Mouse (Mus musculus): ENCODE data around the gene Sorcs2. TPM values are rescaled to one million over a fixed set of nuclear protein-coding genes. Genes with fewer than 3 reads are reported as not detected.

The Sorcs2 gene
- polyA plus RNA-seq, 1 experiment from 2014 or later: 7.8 TPM

DNA sequence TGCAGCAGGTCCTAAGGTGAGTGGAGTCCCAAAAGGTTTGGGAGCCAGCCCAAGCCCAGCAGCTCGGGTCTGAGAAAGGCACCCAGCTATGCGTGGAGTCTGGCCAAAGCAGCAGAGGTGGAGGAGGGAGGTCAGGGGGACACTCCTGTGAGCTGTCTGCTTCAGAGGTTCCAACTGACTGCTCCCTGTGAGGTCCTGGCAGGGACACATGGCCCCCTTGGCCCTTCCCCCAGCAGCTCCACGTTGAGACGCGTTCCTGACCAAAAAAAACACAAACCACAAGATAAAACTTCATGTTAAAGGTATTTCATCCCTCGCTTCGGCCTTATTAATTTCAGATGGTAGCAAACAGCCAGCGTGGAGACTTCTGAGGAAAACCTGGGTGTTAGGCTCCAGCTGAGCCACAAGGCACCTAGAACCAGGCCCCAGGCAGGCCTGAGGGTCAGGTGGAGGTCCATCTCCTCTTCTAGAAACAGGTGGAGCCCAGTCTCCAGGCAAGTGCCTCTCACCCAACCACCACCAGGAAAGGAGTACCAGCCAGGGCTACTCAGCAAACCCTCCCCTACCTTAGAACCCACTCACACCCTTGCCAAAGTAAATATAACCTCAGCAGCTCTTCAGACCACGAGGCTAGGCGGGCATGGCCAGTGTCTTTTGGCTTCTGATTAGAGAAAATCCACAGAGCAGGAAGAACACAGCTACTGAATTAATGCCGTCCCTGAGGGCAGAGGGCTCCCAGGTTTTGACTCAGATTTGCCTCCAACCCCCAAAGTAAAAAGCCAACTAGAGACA lies 104.6 kb downstream of the Sorcs2 start:
- no peak overlapping the region for H3K9ac ChIP-seq (ENCODE audit: low read length)
- WGBS: 77% methylated on average over 11 of the region's 11 CpGs
- no peak overlapping the region for H3K4me2 ChIP-seq (ENCODE audit: low read depth, low read length, severe bottlenecking)
- ATAC-seq (replicated peaks; ENCODE audit: low FRiP score) (no peak), DNase-seq (ENCODE audit: low spot score) (no peak)
- no peaks in the 10 kb centered on the region for H3K4me1 ChIP-seq (replicated peaks; ENCODE audit: control insufficient read depth, insufficient read depth, low read length)
- no peak overlapping the region for H3K4me3 ChIP-seq (ENCODE audit: low read depth, low read length)
- H3K9me3 ChIP-seq (ENCODE audit: control insufficient read depth, low read length): no peaks in the 10 kb centered on the region
- no peaks in the 10 kb centered on the region for H3K27me3 ChIP-seq (ENCODE audit: control insufficient read depth, insufficient read depth, low read length)
- H3K27ac ChIP-seq (ENCODE audit: low read depth, low read length): no peak overlapping the region
- H3K36me3 ChIP-seq (ENCODE audit: control insufficient read depth, insufficient read depth, low read length): no peaks in the 10 kb centered on the region

DNA sequence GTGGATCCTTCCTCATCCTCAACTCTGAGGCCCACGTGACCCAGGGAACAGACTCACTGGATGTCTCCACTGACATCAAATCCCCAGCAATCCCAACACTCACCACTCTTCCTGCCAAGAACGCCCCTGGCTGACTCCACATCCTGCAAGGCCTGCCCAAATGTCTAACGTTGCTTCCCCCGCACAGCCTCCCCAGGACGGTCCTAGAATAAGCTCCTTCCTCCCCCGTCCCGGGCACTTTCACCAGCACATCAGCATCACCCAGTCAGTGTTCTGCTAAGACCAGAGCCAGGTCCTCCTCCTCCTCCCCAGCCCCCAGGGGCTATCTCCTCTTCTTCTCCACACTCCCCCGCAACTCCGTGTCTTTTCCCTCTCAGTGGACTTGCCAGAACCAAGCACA lies 105.6 kb downstream of the Sorcs2 start:
- no peak for DNase-seq (ENCODE audit: low spot score)
- Histone ChIP-seq H3K9ac (ENCODE audit: low read length) (no peak overlapping the region), H3K27ac (ENCODE audit: low read depth, low read length) (no peak overlapping the region), H3K27me3 (ENCODE audit: control insufficient read depth, insufficient read depth, low read length) (no peaks in the 10 kb centered on the region), H3K36me3 (ENCODE audit: control insufficient read depth, insufficient read depth, low read length) (no peaks in the 10 kb centered on the region), H3K9me3 (ENCODE audit: control insufficient read depth, low read length) (no peaks in the 10 kb centered on the region), H3K4me2 (ENCODE audit: low read depth, low read length, severe bottlenecking) (no peak overlapping the region), H3K4me1 (replicated peaks; ENCODE audit: control insufficient read depth, insufficient read depth, low read length) (no peaks in the 10 kb centered on the region), H3K4me3 (ENCODE audit: low read depth, low read length) (no peak overlapping the region)
- WGBS: 86% methylated on average over 9 of the region's 9 CpGs
- no peak for ATAC-seq (replicated peaks; ENCODE audit: low FRiP score)

DNA sequence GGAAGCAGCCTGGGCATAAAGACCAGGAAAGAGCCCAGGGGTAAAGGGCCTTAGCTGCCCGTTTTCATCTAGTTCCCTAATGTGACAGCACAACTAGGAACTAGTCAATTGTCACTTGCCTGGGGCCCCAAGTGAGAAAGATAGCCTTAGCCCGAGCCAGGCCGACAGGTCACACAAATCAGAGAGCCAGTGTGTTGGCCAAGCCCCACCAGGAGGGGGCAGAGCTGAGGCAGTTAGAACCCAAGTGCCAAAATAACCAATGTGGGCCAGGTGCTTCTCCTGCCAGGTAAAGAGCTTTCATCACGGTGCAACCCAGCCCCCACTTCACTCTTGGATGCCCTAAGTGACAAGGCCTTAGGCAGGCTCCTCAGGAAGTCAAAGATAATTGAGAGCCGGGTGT lies 106.7 kb downstream of the Sorcs2 start:
- Histone ChIP-seq H3K4me2 (ENCODE audit: low read depth, low read length, severe bottlenecking) (no peak overlapping the region), H3K4me1 (replicated peaks; ENCODE audit: control insufficient read depth, insufficient read depth, low read length) (no peaks in the 10 kb centered on the region), H3K4me3 (ENCODE audit: low read depth, low read length) (no peak overlapping the region), H3K9me3 (ENCODE audit: control insufficient read depth, low read length) (no peaks in the 10 kb centered on the region), H3K9ac (ENCODE audit: low read length) (no peak overlapping the region), H3K36me3 (ENCODE audit: control insufficient read depth, insufficient read depth, low read length) (no peaks in the 10 kb centered on the region), H3K27ac (ENCODE audit: low read depth, low read length) (no peak overlapping the region), H3K27me3 (ENCODE audit: control insufficient read depth, insufficient read depth, low read length) (no peaks in the 10 kb centered on the region)
- ATAC-seq (replicated peaks; ENCODE audit: low FRiP score) (no peak), DNase-seq (ENCODE audit: low spot score) (no peak)
- 69% methylated on average over 5 of the region's 5 CpGs for WGBS

DNA sequence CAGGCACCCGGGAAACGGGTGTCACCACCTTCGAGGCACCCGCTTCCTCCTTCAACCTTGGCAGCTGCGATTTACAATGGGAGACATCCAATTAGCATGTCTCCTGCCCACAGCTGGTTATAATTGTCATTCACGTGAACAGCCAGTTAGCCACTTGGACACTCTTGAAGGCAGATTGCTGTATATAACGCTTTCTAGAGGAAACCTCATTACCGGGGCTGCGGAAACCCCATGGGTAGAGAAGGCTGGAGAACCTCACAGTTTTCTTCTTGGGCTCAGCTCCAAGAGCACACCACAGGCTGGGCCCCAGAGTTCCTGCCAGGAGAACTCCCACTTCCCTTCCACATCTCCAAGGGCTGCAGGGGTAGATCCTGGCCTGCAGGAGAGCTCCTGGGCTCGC lies 112.5 kb downstream of the Sorcs2 start:
- H3K4me3 ChIP-seq (ENCODE audit: low read depth, low read length): no peak overlapping the region
- 57% methylated on average over 10 of the region's 10 CpGs for WGBS
- no peak overlapping the region for H3K4me2 ChIP-seq (ENCODE audit: low read depth, low read length, severe bottlenecking)
- no peaks in the 10 kb centered on the region for H3K36me3 ChIP-seq (ENCODE audit: control insufficient read depth, insufficient read depth, low read length)
- no peaks in the 10 kb centered on the region for H3K9me3 ChIP-seq (ENCODE audit: control insufficient read depth, low read length)
- H3K27ac ChIP-seq (ENCODE audit: low read depth, low read length): no peak overlapping the region
- DNase-seq (ENCODE audit: low spot score): no peak
- no peaks in the 10 kb centered on the region for H3K27me3 ChIP-seq (ENCODE audit: control insufficient read depth, insufficient read depth, low read length)
- no peak overlapping the region for H3K9ac ChIP-seq (ENCODE audit: low read length)
- peaks cover 4% of the 10 kb centered on the region; the same call in 1 of the 2 replicates for H3K4me1 ChIP-seq (replicated peaks; ENCODE audit: control insufficient read depth, insufficient read depth, low read length)
- ATAC-seq (replicated peaks; ENCODE audit: low FRiP score): no peak

DNA sequence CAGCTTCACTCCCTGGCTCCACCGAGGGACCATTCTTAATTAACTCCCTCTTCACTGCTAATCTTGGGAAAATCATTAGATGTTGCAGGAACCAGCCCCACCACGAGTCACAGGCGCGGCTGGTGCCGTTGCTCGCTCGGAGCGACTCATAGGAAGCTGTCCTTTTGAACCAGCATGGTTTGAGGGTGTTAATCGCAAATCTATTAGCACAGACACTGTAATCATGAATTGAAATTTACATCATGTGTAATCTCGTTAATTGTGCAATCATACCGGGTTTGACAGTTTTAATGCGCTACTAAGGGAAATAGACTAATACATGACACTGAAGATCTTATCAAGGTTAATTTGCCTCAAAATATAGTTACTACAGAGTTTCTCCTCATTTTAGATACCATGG lies 118.0 kb downstream of the Sorcs2 start:
- no peaks in the 10 kb centered on the region for H3K36me3 ChIP-seq (ENCODE audit: control insufficient read depth, insufficient read depth, low read length)
- H3K27ac ChIP-seq (ENCODE audit: low read depth, low read length): no peak overlapping the region
- no peaks in the 10 kb centered on the region for H3K27me3 ChIP-seq (ENCODE audit: control insufficient read depth, insufficient read depth, low read length)
- H3K9ac ChIP-seq (ENCODE audit: low read length): no peak overlapping the region
- no peaks in the 10 kb centered on the region for H3K9me3 ChIP-seq (ENCODE audit: control insufficient read depth, low read length)
- no peak overlapping the region for H3K4me3 ChIP-seq (ENCODE audit: low read depth, low read length)
- ATAC-seq (replicated peaks; ENCODE audit: low FRiP score) (no peak), DNase-seq (ENCODE audit: low spot score) (no peak)
- WGBS: 77% methylated on average over 12 of the region's 12 CpGs
- no peaks in the 10 kb centered on the region for H3K4me1 ChIP-seq (replicated peaks; ENCODE audit: control insufficient read depth, insufficient read depth, low read length)
- no peak overlapping the region for H3K4me2 ChIP-seq (ENCODE audit: low read depth, low read length, severe bottlenecking)

DNA sequence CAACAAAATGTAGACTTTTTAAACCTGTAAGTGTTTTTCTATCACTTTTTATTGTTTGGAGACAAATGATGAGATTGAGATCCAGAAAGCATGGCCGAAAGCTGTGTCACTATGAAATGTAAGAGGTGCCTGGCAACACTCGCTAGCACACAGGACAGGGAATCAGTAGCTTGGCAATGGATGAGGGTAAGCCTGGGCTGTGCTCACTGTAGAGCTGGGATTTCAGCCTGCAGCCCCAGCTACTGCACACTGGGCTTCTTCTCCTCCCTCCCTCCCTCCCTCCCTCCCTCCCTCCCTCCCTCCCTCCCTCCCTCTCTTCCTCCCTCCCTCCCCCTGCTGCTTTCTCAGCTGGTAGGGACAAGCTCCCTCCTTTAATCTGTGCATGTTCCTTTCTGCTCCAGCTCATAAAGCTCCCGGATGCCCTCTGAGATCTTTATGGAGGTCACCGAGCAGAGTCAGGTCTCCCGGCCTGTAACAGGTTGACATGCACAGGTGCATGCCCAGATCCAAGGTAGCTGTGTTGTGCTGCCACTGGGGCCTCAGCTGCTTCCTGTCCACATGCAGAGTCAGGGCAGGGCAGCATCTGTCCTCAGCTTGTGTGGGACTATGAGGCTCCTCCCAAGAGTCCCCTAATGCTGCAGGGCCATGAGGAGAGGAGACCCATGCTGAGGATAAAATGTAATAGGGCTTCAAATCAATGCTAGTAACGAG lies 123.1 kb downstream of the Sorcs2 start:
- no peak for DNase-seq (ENCODE audit: low spot score)
- no peak for ATAC-seq (replicated peaks; ENCODE audit: low FRiP score)
- Histone ChIP-seq H3K27me3 (ENCODE audit: control insufficient read depth, insufficient read depth, low read length) (no peaks in the 10 kb centered on the region), H3K36me3 (ENCODE audit: control insufficient read depth, insufficient read depth, low read length) (no peaks in the 10 kb centered on the region), H3K4me1 (replicated peaks; ENCODE audit: control insufficient read depth, insufficient read depth, low read length) (no peaks in the 10 kb centered on the region), H3K27ac (ENCODE audit: low read depth, low read length) (no peak overlapping the region), H3K4me2 (ENCODE audit: low read depth, low read length, severe bottlenecking) (no peak overlapping the region), H3K4me3 (ENCODE audit: low read depth, low read length) (no peak overlapping the region), H3K9ac (ENCODE audit: low read length) (no peak overlapping the region), H3K9me3 (ENCODE audit: control insufficient read depth, low read length) (no peaks in the 10 kb centered on the region)
- 67% methylated on average over 6 of the region's 6 CpGs for WGBS

DNA sequence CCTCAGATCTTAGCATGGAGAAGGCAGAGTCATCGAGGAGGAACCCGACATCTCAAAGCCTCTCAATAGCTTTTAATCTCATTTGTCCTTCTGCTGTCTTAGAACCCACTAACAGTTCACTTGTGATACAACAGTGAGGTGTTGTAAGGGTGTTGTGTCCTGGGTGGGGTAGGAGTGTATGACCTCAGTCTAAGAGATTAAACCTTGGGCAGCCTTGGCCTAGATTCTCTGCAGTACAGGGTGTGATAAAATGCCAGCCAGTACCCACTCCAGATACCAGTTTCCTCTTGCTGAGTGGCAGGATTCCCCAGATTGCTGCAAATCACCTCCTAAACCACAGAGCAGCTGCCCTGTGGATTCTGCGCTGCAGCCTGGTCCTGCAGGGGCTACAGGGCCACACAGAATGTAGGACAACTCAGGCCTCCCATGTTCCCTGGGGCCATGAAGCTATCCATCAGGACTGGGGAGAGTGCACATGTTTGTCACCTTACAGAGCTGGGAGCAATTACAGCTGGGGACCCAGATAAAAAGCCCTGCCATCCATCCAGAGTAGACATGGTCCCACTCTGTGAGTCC lies 130.7 kb downstream of the Sorcs2 start:
- WGBS: 88% methylated on average over 3 of the region's 3 CpGs
- H3K9ac ChIP-seq (ENCODE audit: low read length): no peak overlapping the region
- H3K4me2 ChIP-seq (ENCODE audit: low read depth, low read length, severe bottlenecking): no peak overlapping the region
- no peak overlapping the region for H3K4me3 ChIP-seq (ENCODE audit: low read depth, low read length)
- no peak for DNase-seq (ENCODE audit: low spot score)
- H3K4me1 ChIP-seq (replicated peaks; ENCODE audit: control insufficient read depth, insufficient read depth, low read length): no peaks in the 10 kb centered on the region
- no peak overlapping the region for H3K27ac ChIP-seq (ENCODE audit: low read depth, low read length)
- H3K27me3 ChIP-seq (ENCODE audit: control insufficient read depth, insufficient read depth, low read length): no peaks in the 10 kb centered on the region
- no peaks in the 10 kb centered on the region for H3K9me3 ChIP-seq (ENCODE audit: control insufficient read depth, low read length)
- ATAC-seq (replicated peaks; ENCODE audit: low FRiP score): no peak
- no peaks in the 10 kb centered on the region for H3K36me3 ChIP-seq (ENCODE audit: control insufficient read depth, insufficient read depth, low read length)

DNA sequence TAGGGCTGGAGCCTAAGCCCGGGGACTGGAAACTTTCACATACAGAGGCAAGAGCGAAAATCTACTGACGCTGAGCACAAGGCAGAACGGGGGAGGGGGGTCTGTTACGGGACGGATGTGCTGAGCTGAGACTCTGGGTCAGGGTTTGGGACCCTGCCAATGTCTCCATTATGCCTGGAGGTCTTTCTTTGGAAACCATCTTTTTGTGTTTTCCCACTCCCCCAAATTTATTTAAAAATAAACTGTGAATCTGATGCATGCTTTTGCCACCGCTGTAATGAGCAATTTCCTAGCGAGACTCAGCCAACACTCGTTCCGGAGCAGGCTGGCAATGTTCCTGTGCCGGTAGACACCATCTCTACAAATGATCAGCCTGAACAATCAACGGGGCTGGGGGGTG lies 137.1 kb downstream of the Sorcs2 start:
- ATAC-seq (replicated peaks; ENCODE audit: low FRiP score) (no peak), DNase-seq (ENCODE audit: low spot score) (no peak)
- Histone ChIP-seq H3K36me3 (ENCODE audit: control insufficient read depth, insufficient read depth, low read length) (no peaks in the 10 kb centered on the region), H3K9ac (ENCODE audit: low read length) (no peak overlapping the region), H3K4me2 (ENCODE audit: low read depth, low read length, severe bottlenecking) (no peak overlapping the region), H3K27ac (ENCODE audit: low read depth, low read length) (no peak overlapping the region), H3K9me3 (ENCODE audit: control insufficient read depth, low read length) (no peaks in the 10 kb centered on the region), H3K4me1 (replicated peaks; ENCODE audit: control insufficient read depth, insufficient read depth, low read length) (0 out of 2 replicates have a peak, but pooled peaks cover 2% of the 10 kb centered on the region), H3K4me3 (ENCODE audit: low read depth, low read length) (no peak overlapping the region), H3K27me3 (ENCODE audit: control insufficient read depth, insufficient read depth, low read length) (no peaks in the 10 kb centered on the region)
- WGBS: 81% methylated on average over 12 of the region's 12 CpGs

Data from forebrain, embryonic 11.5 days (tissue).